Mouse (Mus musculus) hematopoietic stem cell, adult 5-6 weeks (primary cell): ENCODE results near the gene Erv3. TPM values are rescaled to one million over a fixed set of nuclear protein-coding genes. Genes with fewer than 3 reads are reported as not detected.

Experiments used
- ATAC-seq, 2 experiments: fragments of 125-278 bp in 1 of 2; replicated peaks in 1 of 2; 2 replicates each; pipeline ENCODE4 v1.8.0; 2016 to 2017; ENCODE audit warnings: inconsistent platforms in 2 of 2, mild to moderate bottlenecking in 2 of 2, moderate number of reproducible peaks in 2 of 2, low read depth in 1 of 2, moderate TSS enrichment in 1 of 2; ENCODE audit not compliant: low FRiP score in 2 of 2, poor library complexity in 2 of 2, severe bottlenecking in 2 of 2, insufficient read depth in 1 of 2, low TSS enrichment in 1 of 2
- total RNA-seq: library from RNA; stranded (forward); fragments of 172-1452, 232-1000 nt; gene quantifications from 2 replicates; pipeline ENCODE4 v1.2.3, GENCODE M21; 2017

The Erv3 gene
- not detected in 2 replicates for total RNA-seq

GRCm38 (mm10) chr2:131859721-131860120 lies at the start of gene Erv3:
Gene Erv3 (minus strand): TSS chr2:131859747.
- ATAC-seq = no peak

GRCm38 (mm10) chr2:131908906-131909305 lies 49.4 kb upstream of the Erv3 start:
- no peak for ATAC-seq

GRCm38 (mm10) chr2:131908351-131908861 lies 48.9 kb upstream of the Erv3 start:
- ATAC-seq = no peak

GRCm38 (mm10) chr2:131907311-131907710 lies 47.8 kb upstream of the Erv3 start:
- no peak for ATAC-seq

- ATAC-seq = no peak
Observed at GRCm38 (mm10) chr2:131906846-131907245, 47.3 kb upstream of the Erv3 start.

GRCm38 (mm10) chr2:131906266-131906665 lies 46.7 kb upstream of the Erv3 start:
- no peak for ATAC-seq

- ATAC-seq = peak in 1 of 2 experiments; percentile 18; a peak in 1 of 4 replicates
Observed at GRCm38 (mm10) chr2:131905776-131906175, 46.2 kb upstream of the Erv3 start.

- ATAC-seq = no peak
Observed at GRCm38 (mm10) chr2:131905025-131905424, 45.5 kb upstream of the Erv3 start.

- ATAC-seq = peak; percentile 54 to 80
Observed at GRCm38 (mm10) chr2:131902867-131903266, 43.3 kb upstream of the Erv3 start.

- ATAC-seq = no peak
Observed at GRCm38 (mm10) chr2:131902423-131902822, 42.9 kb upstream of the Erv3 start.

GRCm38 (mm10) chr2:131897336-131898109 lies 38.0 kb upstream of the Erv3 start:
- ATAC-seq = no peak

- no peak for ATAC-seq
Observed at GRCm38 (mm10) chr2:131896011-131896410, 36.5 kb upstream of the Erv3 start.

- no peak for ATAC-seq
Observed at GRCm38 (mm10) chr2:131895106-131895505, 35.6 kb upstream of the Erv3 start.

GRCm38 (mm10) chr2:131892534-131892933 lies 33.0 kb upstream of the Erv3 start:
- ATAC-seq = no peak

- peak; percentile 66 to 88 for ATAC-seq
Observed at GRCm38 (mm10) chr2:131888233-131888632, 28.7 kb upstream of the Erv3 start.

GRCm38 (mm10) chr2:131886503-131887160 lies 27.1 kb upstream of the Erv3 start:
- peak; percentile 18 to 29; a peak in 1 of 4 replicates for ATAC-seq

GRCm38 (mm10) chr2:131883136-131883535 lies 23.6 kb upstream of the Erv3 start:
- peak; percentile 34 to 63; a peak in 2 of 4 replicates for ATAC-seq

- no peak for ATAC-seq
Observed at GRCm38 (mm10) chr2:131881766-131882165, 22.2 kb upstream of the Erv3 start.
